Mouse (Mus musculus): ENCODE results near the gene Ecel1. TPM values are rescaled to one million over a fixed set of nuclear protein-coding genes. Genes with fewer than 3 reads are reported as not detected.
A peak's percentile ranks its signal among the peaks of the same experiment; 100 is the strongest.

Gene Ecel1
- polyA plus RNA-seq, 1 experiment from 2014 or later: 70.1 TPM

DNA sequence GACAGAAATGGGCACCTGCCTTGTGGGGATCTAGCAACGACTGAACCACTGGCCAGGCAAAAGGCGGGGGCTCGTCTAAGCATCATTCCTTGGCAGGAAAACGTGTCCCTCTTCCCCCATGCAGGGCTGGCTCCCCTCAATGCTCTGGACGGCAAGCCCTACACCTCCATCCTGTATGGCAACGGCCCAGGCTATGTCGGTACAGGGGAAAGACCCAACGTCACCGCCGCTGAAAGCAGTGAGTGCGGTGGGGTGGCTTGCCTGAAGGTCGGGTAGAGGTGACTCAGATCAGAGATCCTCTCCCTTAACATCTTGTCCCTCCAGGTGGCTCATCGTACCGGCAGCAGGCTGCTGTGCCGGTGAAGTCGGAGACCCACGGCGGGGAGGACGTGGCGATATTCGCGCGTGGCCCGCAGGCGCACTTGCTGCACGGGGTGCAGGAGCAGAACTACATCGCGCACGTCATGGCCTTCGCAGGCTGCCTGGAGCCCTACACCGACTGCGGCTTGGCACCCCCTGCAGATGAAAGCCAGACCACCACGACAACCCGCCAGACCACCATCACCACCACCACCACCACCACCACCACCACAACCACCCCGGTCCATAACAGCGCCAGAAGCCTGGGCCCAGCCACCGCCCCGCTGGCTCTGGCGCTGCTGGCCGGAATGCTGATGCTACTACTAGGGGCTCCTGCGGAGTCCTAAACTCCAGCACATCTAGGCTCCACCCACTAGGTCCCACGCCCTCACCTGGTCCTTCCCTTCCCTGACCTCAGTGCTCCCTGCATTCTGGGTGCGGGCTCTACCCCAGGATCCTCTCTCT lies 28.9 kb downstream of the Ecel1 start:
- peak; percentile 33; the same call in 1 of the 2 replicates for ATAC-seq (ENCODE audit: low FRiP score, low read depth)
- 6% methylated on average over 43 of the region's 43 CpGs for WGBS
- Histone ChIP-seq H3K4me2 (replicated peaks) (peak overlapping the region; percentile 45), H3K4me1 (no peaks in the 10 kb centered on the region), H3K27ac (no peak overlapping the region), H3K4me3 (0 out of 2 replicates have a peak overlapping the region, but pooled peaks have one; percentile 4), H3K27me3 (replicated peaks) (peaks cover 37% of the 10 kb centered on the region), H3K36me3 (no peaks in the 10 kb centered on the region), H3K9me3 (no peaks in the 10 kb centered on the region), H3K9ac (no peak overlapping the region)

DNA sequence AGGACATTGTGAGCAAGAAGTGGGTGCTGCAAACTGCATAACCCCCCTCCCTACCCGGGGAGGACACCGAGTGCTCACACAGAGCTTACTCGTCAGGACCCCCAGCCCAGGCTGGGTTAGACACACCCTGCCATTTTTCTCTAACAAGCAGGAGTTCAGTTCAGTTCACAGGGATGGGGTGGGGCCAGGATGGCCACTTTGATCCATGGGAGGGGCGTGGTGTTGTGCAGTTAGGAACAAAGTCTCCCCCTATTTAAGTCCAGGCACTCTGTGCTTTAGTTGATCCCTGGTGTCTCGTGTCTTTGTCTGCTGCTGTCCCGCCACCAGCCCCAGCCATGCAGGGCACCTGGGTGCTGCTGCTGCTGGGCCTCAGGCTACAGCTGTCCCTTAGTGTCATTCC lies 31.6 kb downstream of the Ecel1 start, which contains the start of gene Akp3:
Akp3 (plus strand) TSS at position 301 of the 400 bp plus-strand sequence.
- H3K4me1 ChIP-seq: no peaks in the 10 kb centered on the region
- ATAC-seq (ENCODE audit: low FRiP score, low read depth): no peak
- no peak within 1 kb of the TSS for H3K4me2 ChIP-seq (replicated peaks)
- no peaks in the 10 kb centered on the region for H3K36me3 ChIP-seq
- no peaks in the 10 kb centered on the region for H3K9me3 ChIP-seq
- H3K4me3 ChIP-seq: no peak within 1 kb of the TSS
- peaks cover 37% of the 10 kb centered on the region for H3K27me3 ChIP-seq (replicated peaks)
- H3K27ac ChIP-seq: no peak within 1 kb of the TSS
- no peak within 1 kb of the TSS for H3K9ac ChIP-seq
- WGBS: 69% methylated on average over 6 of the region's 6 CpGs

GRCm38 (mm10) chr1:87114784-87115183 lies 41.5 kb downstream of the Ecel1 start:
- no peak overlapping the region for H3K9ac ChIP-seq
- H3K4me2 ChIP-seq (replicated peaks): no peak overlapping the region
- no peaks in the 10 kb centered on the region for H3K9me3 ChIP-seq
- H3K4me1 ChIP-seq: no peaks in the 10 kb centered on the region
- WGBS: 84% methylated on average over 1 of the region's 1 CpGs
- H3K27me3 ChIP-seq (replicated peaks): no peaks in the 10 kb centered on the region
- no peaks in the 10 kb centered on the region for H3K36me3 ChIP-seq
- H3K4me3 ChIP-seq: no peak overlapping the region
- H3K27ac ChIP-seq: no peak overlapping the region
- ATAC-seq (ENCODE audit: low FRiP score, low read depth): no peak

GRCm38 (mm10) chr1:87111719-87112354 lies 44.5 kb downstream of the Ecel1 start:
- Histone ChIP-seq H3K27ac (no peak overlapping the region), H3K4me1 (no peaks in the 10 kb centered on the region), H3K36me3 (no peaks in the 10 kb centered on the region), H3K4me3 (no peak overlapping the region), H3K9me3 (no peaks in the 10 kb centered on the region), H3K4me2 (replicated peaks) (no peak overlapping the region), H3K9ac (no peak overlapping the region), H3K27me3 (replicated peaks) (no peaks in the 10 kb centered on the region)
- no peak for ATAC-seq (ENCODE audit: low FRiP score, low read depth)
- 37% methylated on average over 9 of the region's 9 CpGs for WGBS

- 87% methylated on average over 4 of the region's 4 CpGs for WGBS
- ATAC-seq (ENCODE audit: low FRiP score, low read depth): no peak
Observed at GRCm38 (mm10) chr1:87108564-87108963, 47.8 kb downstream of the Ecel1 start.

DNA sequence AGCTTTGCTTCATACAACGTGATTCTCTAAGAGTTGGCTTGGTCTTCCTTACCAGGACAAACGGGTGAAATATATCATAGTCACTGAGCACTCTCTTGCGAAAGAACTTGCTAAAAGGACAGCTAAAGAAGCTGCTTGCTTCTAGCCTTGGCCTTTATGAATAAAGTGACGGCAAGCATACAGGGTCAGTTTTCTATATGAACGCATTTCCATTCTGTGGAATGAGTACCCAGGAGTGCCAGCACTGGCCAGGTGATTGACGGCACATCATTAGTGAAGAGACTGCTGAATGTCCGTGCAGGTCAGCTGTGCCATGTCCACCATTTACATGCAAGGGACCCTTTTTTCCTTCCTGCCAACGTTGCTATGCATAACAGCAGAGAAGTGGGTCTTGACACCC lies 49.8 kb downstream of the Ecel1 start:
- no peaks in the 10 kb centered on the region for H3K4me1 ChIP-seq
- no peaks in the 10 kb centered on the region for H3K9me3 ChIP-seq
- H3K9ac ChIP-seq: no peak overlapping the region
- ATAC-seq (ENCODE audit: low FRiP score, low read depth): no peak
- WGBS: 78% methylated on average over 8 of the region's 8 CpGs
- H3K27ac ChIP-seq: no peak overlapping the region
- H3K4me3 ChIP-seq: no peak overlapping the region
- no peaks in the 10 kb centered on the region for H3K36me3 ChIP-seq
- H3K27me3 ChIP-seq (replicated peaks): no peaks in the 10 kb centered on the region
- H3K4me2 ChIP-seq (replicated peaks): no peak overlapping the region

More at GRCm38 (mm10) chr1:87108564-87108963, 47.8 kb downstream of the Ecel1 start:
- Histone ChIP-seq H3K4me3 (no peak overlapping the region), H3K9ac (no peak overlapping the region), H3K9me3 (no peaks in the 10 kb centered on the region), H3K36me3 (no peaks in the 10 kb centered on the region), H3K4me1 (no peaks in the 10 kb centered on the region), H3K27me3 (replicated peaks) (no peaks in the 10 kb centered on the region), H3K4me2 (replicated peaks) (no peak overlapping the region), H3K27ac (no peak overlapping the region)

GRCm38 (mm10) chr1:87103936-87104335 lies 52.4 kb downstream of the Ecel1 start:
- no peaks in the 10 kb centered on the region for H3K4me1 ChIP-seq
- H3K4me2 ChIP-seq (replicated peaks): no peak overlapping the region
- no peak for ATAC-seq (ENCODE audit: low FRiP score, low read depth)
- peaks cover 6% of the 10 kb centered on the region for H3K27me3 ChIP-seq (replicated peaks)
- H3K36me3 ChIP-seq: no peaks in the 10 kb centered on the region
- H3K27ac ChIP-seq: no peak overlapping the region
- no peak overlapping the region for H3K9ac ChIP-seq
- H3K4me3 ChIP-seq: no peak overlapping the region
- 88% methylated on average over 1 of the region's 1 CpGs for WGBS
- no peaks in the 10 kb centered on the region for H3K9me3 ChIP-seq

DNA sequence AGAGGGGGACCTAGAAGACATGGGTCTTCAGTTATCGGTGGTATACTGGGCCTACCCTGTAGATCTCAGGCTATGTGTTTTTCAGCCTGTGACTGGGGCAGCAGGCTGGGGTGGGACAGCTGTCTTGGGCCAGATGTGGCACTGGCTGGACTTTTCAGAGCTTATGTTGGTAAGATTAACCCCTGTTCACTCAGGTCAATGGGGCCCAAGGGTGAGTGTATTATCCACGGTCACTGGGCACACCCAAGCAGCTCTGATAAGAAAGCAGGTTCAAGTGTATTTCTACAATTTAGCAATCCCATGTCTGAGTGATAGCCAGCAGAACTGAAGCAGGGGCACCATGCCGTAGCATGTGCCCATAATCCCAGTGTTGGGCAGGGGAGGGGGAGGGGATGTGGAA lies 54.2 kb downstream of the Ecel1 start:
- 89% methylated on average over 3 of the region's 3 CpGs for WGBS
- ATAC-seq (ENCODE audit: low FRiP score, low read depth): no peak
- no peak overlapping the region for H3K9ac ChIP-seq
- H3K27me3 ChIP-seq (replicated peaks): peaks cover 6% of the 10 kb centered on the region
- no peak overlapping the region for H3K27ac ChIP-seq
- H3K4me3 ChIP-seq: no peak overlapping the region
- H3K4me1 ChIP-seq: no peaks in the 10 kb centered on the region
- no peaks in the 10 kb centered on the region for H3K36me3 ChIP-seq
- H3K4me2 ChIP-seq (replicated peaks): no peak overlapping the region
- no peaks in the 10 kb centered on the region for H3K9me3 ChIP-seq

- WGBS: 90% methylated on average over 1 of the region's 1 CpGs
- Histone ChIP-seq H3K9ac (no peak within 1 kb of the TSS), H3K4me1 (no peaks in the 10 kb centered on the region), H3K4me2 (replicated peaks) (no peak within 1 kb of the TSS), H3K9me3 (no peaks in the 10 kb centered on the region), H3K4me3 (no peak within 1 kb of the TSS), H3K36me3 (no peaks in the 10 kb centered on the region), H3K27me3 (replicated peaks) (peaks cover 6% of the 10 kb centered on the region), H3K27ac (no peak within 1 kb of the TSS)
- ATAC-seq (ENCODE audit: low FRiP score, low read depth): no peak
Observed at GRCm38 (mm10) chr1:87101411-87101810, 54.9 kb downstream of the Ecel1 start, which contains the start of gene Alpi. Alpi (minus strand) TSS chr1:87101606.

GRCm38 (mm10) chr1:87098358-87098975 lies 57.9 kb downstream of the Ecel1 start:
- WGBS: 13% methylated on average over 30 of the region's 30 CpGs
- Histone ChIP-seq H3K9me3 (no peaks in the 10 kb centered on the region), H3K36me3 (no peaks in the 10 kb centered on the region), H3K4me2 (replicated peaks) (peak overlapping the region; percentile 34), H3K4me3 (no peak overlapping the region), H3K4me1 (no peaks in the 10 kb centered on the region), H3K27ac (no peak overlapping the region), H3K9ac (no peak overlapping the region), H3K27me3 (replicated peaks) (peaks cover 6% of the 10 kb centered on the region)
- ATAC-seq (ENCODE audit: low FRiP score, low read depth): peak; percentile 86

Measured in neural tube, embryonic 12.5 days (tissue).